ENCODE assay signal across 1 mouse cellular context in genomic region chr7:100493484-100494414, GRCm38 (mm10).
TF ChIP-seq lines count a peak whose summit lies in the region.

No protein-coding gene starts in this region.

TF ChIP-seq in CH12.LX, 34 proteins besides CTCF, POLR2A, EP300 and RAD21:
- TF ChIP-seq KAT2A (IDR thresholded peaks at IDR 0.05; ENCODE audit: insufficient replicate concordance, low read length), result no peak
- TF ChIP-seq USF1 (IDR thresholded peaks at IDR 0.05; ENCODE audit: low read depth, low read length), result no peak
- no peak for TF ChIP-seq ZNF384 (IDR thresholded peaks at IDR 0.05; ENCODE audit: low read depth, low read length)
- peak; percentile 53 for TF ChIP-seq SIN3A (IDR thresholded peaks at IDR 0.05; ENCODE audit: low read length)
- TF ChIP-seq TBP (conservative IDR thresholded peaks at IDR 0.05; ENCODE audit: low read depth, low read length), result no peak
- no peak for TF ChIP-seq E2F4 (IDR thresholded peaks at IDR 0.05; ENCODE audit: insufficient replicate concordance, low read depth, low read length)
- TF ChIP-seq BHLHE40 (IDR thresholded peaks at IDR 0.05; ENCODE audit: low read depth, low read length), result peak; percentile 58; the same call in 1 of the 2 replicates
- TF ChIP-seq MXI1 (IDR thresholded peaks at IDR 0.05; ENCODE audit: low read depth, low read length), result peak; percentile 93
- no peak for TF ChIP-seq PAX5 (IDR thresholded peaks at IDR 0.05; ENCODE audit: low read length)
- no peak for TF ChIP-seq JUN (IDR thresholded peaks at IDR 0.05; ENCODE audit: insufficient read depth, low read depth, low read length)
- TF ChIP-seq UBTF (IDR thresholded peaks at IDR 0.05; ENCODE audit: low read depth, low read length), result no peak
- 0 out of 2 replicates have a peak, but pooled peaks have one; percentile 61 for TF ChIP-seq CHD2 (IDR thresholded peaks at IDR 0.05; ENCODE audit: low read length)
- no peak for TF ChIP-seq JUND (conservative IDR thresholded peaks at IDR 0.05; ENCODE audit: low read depth, low read length)
- no peak for TF ChIP-seq NRF1 (IDR thresholded peaks at IDR 0.05; ENCODE audit: low read depth, low read length)
- no peak for TF ChIP-seq HCFC1 (IDR thresholded peaks at IDR 0.05; ENCODE audit: low read depth, low read length)
- peak; percentile 48; the same call in 1 of the 2 replicates for TF ChIP-seq ETS1 (conservative IDR thresholded peaks at IDR 0.05; ENCODE audit: low read depth, low read length)
- TF ChIP-seq POLR2AphosphoS2 (IDR thresholded peaks at IDR 0.05; ENCODE audit: low read depth, low read length), result no peak
- no peak; the same call in 1 of the 2 replicates for TF ChIP-seq MEF2A (IDR thresholded peaks at IDR 0.05; ENCODE audit: borderline replicate concordance, low read depth, low read length)
- no peak for TF ChIP-seq TCF12 (IDR thresholded peaks at IDR 0.05; ENCODE audit: low read depth, low read length)
- TF ChIP-seq NELFE (IDR thresholded peaks at IDR 0.05; ENCODE audit: low read depth, low read length), result no peak
- no peak for TF ChIP-seq ZKSCAN1 (IDR thresholded peaks at IDR 0.05; ENCODE audit: borderline replicate concordance, low read depth, low read length)
- TF ChIP-seq MAZ (IDR thresholded peaks at IDR 0.05; ENCODE audit: low read depth, low read length), result no peak
- no peak for TF ChIP-seq ZMIZ1 (IDR thresholded peaks at IDR 0.05; ENCODE audit: low read depth, low read length)
- TF ChIP-seq MAFK (IDR thresholded peaks at IDR 0.05; ENCODE audit: insufficient replicate concordance, low read length), result no peak
- no peak for TF ChIP-seq USF2 (conservative IDR thresholded peaks at IDR 0.05; ENCODE audit: low read depth, low read length)
- TF ChIP-seq MYC (IDR thresholded peaks at IDR 0.05; ENCODE audit: low read depth, low read length), result peak; percentile 73; the same call in 1 of the 2 replicates
- peak; percentile 67 for TF ChIP-seq IRF4 (IDR thresholded peaks at IDR 0.05; ENCODE audit: low read depth, low read length)
- 0 out of 2 replicates have a peak, but pooled peaks have one; percentile 54 for TF ChIP-seq CHD1 (IDR thresholded peaks at IDR 0.05; ENCODE audit: low read depth, low read length)
- 0 out of 2 replicates have a peak, but pooled peaks have one; percentile 64 for TF ChIP-seq RCOR1 (conservative IDR thresholded peaks at IDR 0.05; ENCODE audit: low read depth, low read length)
- peak; percentile 59; the same call in 1 of the 2 replicates for TF ChIP-seq MAX (IDR thresholded peaks at IDR 0.05; ENCODE audit: low read length)
- TF ChIP-seq SMC3 (IDR thresholded peaks at IDR 0.05; ENCODE audit: low read depth, low read length), result no peak
- TF ChIP-seq ZC3H11A (IDR thresholded peaks at IDR 0.05; ENCODE audit: low read depth, low read length), result no peak
- no peak for TF ChIP-seq GABPA (IDR thresholded peaks at IDR 0.05; ENCODE audit: insufficient replicate concordance, low read depth, low read length)
